Mouse (Mus musculus) erythroblast, embryonic 14.5 days (primary cell): ENCODE data around the gene Ica1.

Experiments
- GATA1 ChIP-seq: IDR thresholded peaks from 2 replicates; pipeline ENCODE4 v1.6.1; 2012; ENCODE audit warnings: low read length, inconsistent platforms, mixed read lengths
- TAL1 ChIP-seq: IDR thresholded peaks from 3 replicates; pipeline ENCODE4 v1.6.1; 2012; ENCODE audit warnings: low read length, inconsistent platforms, mixed read lengths

GRCm38 (mm10) chr6:8744273-8744785, 34.0 kb downstream of the Ica1 start:
- TF ChIP-seq GATA1: no peak
- TF ChIP-seq TAL1: no peak
